Mouse (Mus musculus) induced T-regulatory cell, adult 2 months (primary cell): ENCODE results near the gene Ankrd63.
A peak's percentile ranks its signal among the peaks of the same experiment; 100 is the strongest.

Source experiments
- DNase-seq: peaks from one replicate; pipeline ENCODE4 v3.0.0-alpha.2; 2012; ENCODE audit warnings: low read depth

Gene Ankrd63

GRCm38 (mm10) chr2:118689875-118690274, 13.9 kb downstream of the Ankrd63 start:
- no peak for DNase-seq

GRCm38 (mm10) chr2:118687791-118688190, 16.0 kb downstream of the Ankrd63 start:
- no peak for DNase-seq

- DNase-seq = no peak
Observed at GRCm38 (mm10) chr2:118686693-118687092, 17.1 kb downstream of the Ankrd63 start.

GRCm38 (mm10) chr2:118685088-118685487, 18.7 kb downstream of the Ankrd63 start:
- no peak for DNase-seq

- no peak for DNase-seq
Observed at GRCm38 (mm10) chr2:118682544-118683260, 21.1 kb downstream of the Ankrd63 start.

GRCm38 (mm10) chr2:118680926-118681325, 22.8 kb downstream of the Ankrd63 start:
- DNase-seq = no peak

GRCm38 (mm10) chr2:118679577-118679976, 24.2 kb downstream of the Ankrd63 start:
- DNase-seq = no peak

GRCm38 (mm10) chr2:118677817-118678216, 25.9 kb downstream of the Ankrd63 start:
- no peak for DNase-seq

- DNase-seq = no peak
Observed at GRCm38 (mm10) chr2:118676839-118677741, 26.7 kb downstream of the Ankrd63 start.

- DNase-seq = no peak
Observed at GRCm38 (mm10) chr2:118674500-118674899, 29.3 kb downstream of the Ankrd63 start.

- no peak for DNase-seq
Observed at GRCm38 (mm10) chr2:118673686-118674465, 29.9 kb downstream of the Ankrd63 start.

- DNase-seq = no peak
Observed at GRCm38 (mm10) chr2:118671728-118672127, 32.0 kb downstream of the Ankrd63 start.

- DNase-seq = no peak
Observed at GRCm38 (mm10) chr2:118669785-118670184, 34.0 kb downstream of the Ankrd63 start.

- no peak for DNase-seq
Observed at GRCm38 (mm10) chr2:118669245-118669644, 34.5 kb downstream of the Ankrd63 start.

- DNase-seq = no peak
Observed at GRCm38 (mm10) chr2:118667181-118667580, 36.6 kb downstream of the Ankrd63 start.

- DNase-seq = no peak
Observed at GRCm38 (mm10) chr2:118665616-118666015, 38.1 kb downstream of the Ankrd63 start.

- no peak for DNase-seq
Observed at GRCm38 (mm10) chr2:118664975-118665516, 38.7 kb downstream of the Ankrd63 start.

GRCm38 (mm10) chr2:118663804-118664766, 39.7 kb downstream of the Ankrd63 start:
- no peak for DNase-seq

- peak; percentile 54 for DNase-seq
Observed at GRCm38 (mm10) chr2:118662902-118663803, 40.6 kb downstream of the Ankrd63 start, which contains the start of gene Pak6. TSS of gene Pak6 (plus strand) at chr2:118663303.

- no peak for DNase-seq
Observed at GRCm38 (mm10) chr2:118661891-118662290, 41.9 kb downstream of the Ankrd63 start.
